Mouse (Mus musculus): ENCODE measurements around the gene Ctbp1. TPM values are rescaled to one million over a fixed set of nuclear protein-coding genes. Genes with fewer than 3 reads are reported as not detected.

The Ctbp1 gene
- 232 and 274 TPM in 2 replicates for polyA plus RNA-seq (2014; fragmentation: Nextera tagmentation; extraction: Ambion mirVana)

GRCm38 (mm10) chr5:33274953-33275454, at the start of gene Ctbp1:
Gene Ctbp1, minus strand, starts transcription at chr5:33274994.
- no peaks in the 10 kb centered on the region for H3K27me3 ChIP-seq (ENCODE audit: control insufficient read depth, insufficient read depth, low read length)
- peak; percentile 88 for ATAC-seq (replicated peaks; ENCODE audit: insufficient number of reproducible peaks, low FRiP score, low TSS enrichment)
- H3K4me2 ChIP-seq, result peak within 1 kb of the TSS; percentile 81
- 0% methylated on average over 47 of the region's 57 CpGs for WGBS (ENCODE audit: insufficient replicate concordance)
- no peaks in the 10 kb centered on the region for H3K9me3 ChIP-seq (replicated peaks; ENCODE audit: control insufficient read depth, low read length)
- no peaks in the 10 kb centered on the region for H3K36me3 ChIP-seq (ENCODE audit: control insufficient read depth, insufficient read depth, low read length)
- H3K27ac ChIP-seq (ENCODE audit: low read depth, low read length), result peak within 1 kb of the TSS; percentile 94
- H3K4me3 ChIP-seq (ENCODE audit: low read depth, low read length), result peak within 1 kb of the TSS; percentile 92
- peak within 1 kb of the TSS; percentile 95 for H3K9ac ChIP-seq (ENCODE audit: low read depth, low read length)
- peaks cover 32% of the 10 kb centered on the region for H3K4me1 ChIP-seq (ENCODE audit: control insufficient read depth, insufficient read depth, low read length)

DNA sequence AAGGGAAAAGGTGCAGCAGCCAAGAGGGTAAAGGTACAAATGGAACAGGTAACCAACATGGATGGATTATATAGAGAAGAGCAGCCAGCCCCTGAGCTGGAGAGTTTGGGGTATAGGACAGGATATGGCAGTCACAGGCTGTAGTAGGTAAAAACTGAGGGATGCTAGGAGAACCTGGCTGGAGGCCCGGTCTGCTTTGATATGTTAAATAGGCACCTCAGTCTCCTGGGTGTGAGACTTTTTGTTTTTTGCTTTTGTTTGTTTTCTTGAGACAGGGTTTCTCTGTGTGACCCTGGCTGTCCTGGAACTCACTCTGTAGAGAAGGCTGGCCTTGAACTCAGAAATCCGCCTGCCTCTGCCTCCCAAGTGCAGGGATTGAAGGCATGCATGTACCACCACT, 49.7 kb upstream of the Ctbp1 start:
- no peaks in the 10 kb centered on the region for H3K27me3 ChIP-seq (ENCODE audit: control insufficient read depth, insufficient read depth, low read length)
- H3K4me1 ChIP-seq (ENCODE audit: control insufficient read depth, insufficient read depth, low read length), result no peaks in the 10 kb centered on the region
- no peak overlapping the region for H3K4me3 ChIP-seq (ENCODE audit: low read depth, low read length)
- H3K36me3 ChIP-seq (ENCODE audit: control insufficient read depth, insufficient read depth, low read length), result no peaks in the 10 kb centered on the region
- ATAC-seq (replicated peaks; ENCODE audit: insufficient number of reproducible peaks, low FRiP score, low TSS enrichment), result no peak
- H3K9me3 ChIP-seq (replicated peaks; ENCODE audit: control insufficient read depth, low read length), result no peaks in the 10 kb centered on the region
- no peak overlapping the region for H3K27ac ChIP-seq (ENCODE audit: low read depth, low read length)
- no peak overlapping the region for H3K4me2 ChIP-seq
- no peak overlapping the region for H3K9ac ChIP-seq (ENCODE audit: low read depth, low read length)
- 38% methylated on average over 2 of the region's 2 CpGs for WGBS (ENCODE audit: insufficient replicate concordance)

DNA sequence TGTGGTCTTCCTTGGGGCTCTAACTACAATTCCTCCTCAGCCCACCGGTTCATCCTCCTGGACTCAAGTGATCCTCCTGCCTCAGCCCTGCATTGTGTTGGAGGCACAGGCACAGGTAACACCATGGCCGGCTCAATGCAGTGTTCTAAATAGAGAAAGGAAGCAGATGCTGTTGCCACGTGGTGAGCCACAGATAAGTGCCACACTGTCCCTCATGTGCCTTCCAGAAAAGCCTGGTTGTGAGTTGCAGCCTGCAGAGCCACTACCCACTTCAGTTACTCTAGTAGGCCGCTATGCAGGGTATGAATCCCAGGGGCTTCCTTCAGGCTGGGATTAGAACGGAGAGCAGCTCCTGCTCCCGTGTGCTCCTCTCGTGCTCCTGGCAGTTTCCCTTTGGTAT, 37.4 kb upstream of the Ctbp1 start:
- H3K36me3 ChIP-seq (ENCODE audit: control insufficient read depth, insufficient read depth, low read length), result no peaks in the 10 kb centered on the region
- ATAC-seq (replicated peaks; ENCODE audit: insufficient number of reproducible peaks, low FRiP score, low TSS enrichment), result no peak
- no peak overlapping the region for H3K9ac ChIP-seq (ENCODE audit: low read depth, low read length)
- 69% methylated on average over 7 of the region's 7 CpGs for WGBS (ENCODE audit: insufficient replicate concordance)
- no peak overlapping the region for H3K4me3 ChIP-seq (ENCODE audit: low read depth, low read length)
- H3K4me1 ChIP-seq (ENCODE audit: control insufficient read depth, insufficient read depth, low read length), result no peaks in the 10 kb centered on the region
- no peaks in the 10 kb centered on the region for H3K27me3 ChIP-seq (ENCODE audit: control insufficient read depth, insufficient read depth, low read length)
- no peak overlapping the region for H3K4me2 ChIP-seq
- no peaks in the 10 kb centered on the region for H3K9me3 ChIP-seq (replicated peaks; ENCODE audit: control insufficient read depth, low read length)
- H3K27ac ChIP-seq (ENCODE audit: low read depth, low read length), result no peak overlapping the region

DNA sequence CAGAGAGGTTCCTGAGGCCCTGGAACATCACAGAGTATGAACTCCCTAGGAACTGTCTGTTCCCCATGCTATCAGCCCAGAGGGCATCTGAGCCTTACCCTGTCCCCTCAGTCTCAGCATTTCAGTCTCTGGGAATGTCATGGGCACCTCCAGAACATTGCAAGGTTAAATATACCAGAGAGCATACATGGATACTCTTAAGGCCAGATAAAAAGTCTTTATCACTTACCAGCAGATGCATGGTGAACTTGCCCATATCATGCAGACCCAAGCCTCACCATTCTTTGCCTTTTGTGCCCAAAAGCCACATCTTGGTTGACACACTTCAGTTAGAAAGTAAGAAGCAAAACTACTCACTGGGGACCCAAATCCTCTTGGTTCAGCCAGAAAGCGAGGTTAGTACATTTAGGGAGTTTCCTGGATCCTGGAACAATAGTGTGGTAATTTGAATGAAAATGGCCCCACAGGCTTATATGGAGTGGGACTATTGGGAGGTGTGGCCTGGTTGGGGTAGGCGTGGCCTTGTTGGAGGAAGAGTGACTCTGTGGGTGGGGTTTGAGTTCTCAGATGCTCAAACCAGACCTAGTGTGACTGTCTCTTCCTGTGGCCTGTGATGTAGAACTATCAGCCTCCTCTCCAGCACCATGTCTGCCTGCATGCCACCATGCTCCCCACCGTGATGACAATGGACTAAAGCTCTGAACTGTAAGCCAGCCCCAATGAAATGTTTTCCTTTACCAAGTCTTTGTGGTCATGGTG, 36.1 kb upstream of the Ctbp1 start:
- no peaks in the 10 kb centered on the region for H3K4me1 ChIP-seq (ENCODE audit: control insufficient read depth, insufficient read depth, low read length)
- no peaks in the 10 kb centered on the region for H3K9me3 ChIP-seq (replicated peaks; ENCODE audit: control insufficient read depth, low read length)
- no peaks in the 10 kb centered on the region for H3K36me3 ChIP-seq (ENCODE audit: control insufficient read depth, insufficient read depth, low read length)
- no peak overlapping the region for H3K27ac ChIP-seq (ENCODE audit: low read depth, low read length)
- 56% methylated on average over 3 of the region's 3 CpGs for WGBS (ENCODE audit: insufficient replicate concordance)
- H3K9ac ChIP-seq (ENCODE audit: low read depth, low read length), result no peak overlapping the region
- H3K4me2 ChIP-seq, result no peak overlapping the region
- H3K4me3 ChIP-seq (ENCODE audit: low read depth, low read length), result no peak overlapping the region
- H3K27me3 ChIP-seq (ENCODE audit: control insufficient read depth, insufficient read depth, low read length), result no peaks in the 10 kb centered on the region
- no peak for ATAC-seq (replicated peaks; ENCODE audit: insufficient number of reproducible peaks, low FRiP score, low TSS enrichment)

GRCm38 (mm10) chr5:33301801-33302200, 27.0 kb upstream of the Ctbp1 start:
- no peak for ATAC-seq (replicated peaks; ENCODE audit: insufficient number of reproducible peaks, low FRiP score, low TSS enrichment)
- Histone ChIP-seq H3K9me3 (replicated peaks; ENCODE audit: control insufficient read depth, low read length) (no peaks in the 10 kb centered on the region), H3K4me1 (ENCODE audit: control insufficient read depth, insufficient read depth, low read length) (no peaks in the 10 kb centered on the region), H3K4me3 (ENCODE audit: low read depth, low read length) (no peak overlapping the region), H3K4me2 (no peak overlapping the region), H3K36me3 (ENCODE audit: control insufficient read depth, insufficient read depth, low read length) (no peaks in the 10 kb centered on the region), H3K9ac (ENCODE audit: low read depth, low read length) (no peak overlapping the region), H3K27ac (ENCODE audit: low read depth, low read length) (no peak overlapping the region), H3K27me3 (ENCODE audit: control insufficient read depth, insufficient read depth, low read length) (no peaks in the 10 kb centered on the region)
- 69% methylated on average over 2 of the region's 2 CpGs for WGBS (ENCODE audit: insufficient replicate concordance)

- Histone ChIP-seq H3K9ac (ENCODE audit: low read depth, low read length) (no peak overlapping the region), H3K9me3 (replicated peaks; ENCODE audit: control insufficient read depth, low read length) (no peaks in the 10 kb centered on the region), H3K4me3 (ENCODE audit: low read depth, low read length) (no peak overlapping the region), H3K27ac (ENCODE audit: low read depth, low read length) (no peak overlapping the region), H3K27me3 (ENCODE audit: control insufficient read depth, insufficient read depth, low read length) (no peaks in the 10 kb centered on the region), H3K4me1 (ENCODE audit: control insufficient read depth, insufficient read depth, low read length) (no peaks in the 10 kb centered on the region), H3K36me3 (ENCODE audit: control insufficient read depth, insufficient read depth, low read length) (no peaks in the 10 kb centered on the region), H3K4me2 (no peak overlapping the region)
- ATAC-seq (replicated peaks; ENCODE audit: insufficient number of reproducible peaks, low FRiP score, low TSS enrichment), result no peak
- 66% methylated on average over 6 of the region's 6 CpGs for WGBS (ENCODE audit: insufficient replicate concordance)
These were observed 22.4 kb upstream of the Ctbp1 start for GRCm38 (mm10) chr5:33297164-33297563.

GRCm38 (mm10) chr5:33293796-33294430, 19.1 kb upstream of the Ctbp1 start:
- Histone ChIP-seq H3K4me2 (no peak overlapping the region), H3K4me3 (ENCODE audit: low read depth, low read length) (no peak overlapping the region), H3K36me3 (ENCODE audit: control insufficient read depth, insufficient read depth, low read length) (no peaks in the 10 kb centered on the region), H3K9me3 (replicated peaks; ENCODE audit: control insufficient read depth, low read length) (no peaks in the 10 kb centered on the region), H3K9ac (ENCODE audit: low read depth, low read length) (no peak overlapping the region), H3K27me3 (ENCODE audit: control insufficient read depth, insufficient read depth, low read length) (no peaks in the 10 kb centered on the region), H3K27ac (ENCODE audit: low read depth, low read length) (no peak overlapping the region), H3K4me1 (ENCODE audit: control insufficient read depth, insufficient read depth, low read length) (no peaks in the 10 kb centered on the region)
- ATAC-seq (replicated peaks; ENCODE audit: insufficient number of reproducible peaks, low FRiP score, low TSS enrichment), result no peak
- 58% methylated on average over 16 of the region's 16 CpGs for WGBS (ENCODE audit: insufficient replicate concordance)

DNA sequence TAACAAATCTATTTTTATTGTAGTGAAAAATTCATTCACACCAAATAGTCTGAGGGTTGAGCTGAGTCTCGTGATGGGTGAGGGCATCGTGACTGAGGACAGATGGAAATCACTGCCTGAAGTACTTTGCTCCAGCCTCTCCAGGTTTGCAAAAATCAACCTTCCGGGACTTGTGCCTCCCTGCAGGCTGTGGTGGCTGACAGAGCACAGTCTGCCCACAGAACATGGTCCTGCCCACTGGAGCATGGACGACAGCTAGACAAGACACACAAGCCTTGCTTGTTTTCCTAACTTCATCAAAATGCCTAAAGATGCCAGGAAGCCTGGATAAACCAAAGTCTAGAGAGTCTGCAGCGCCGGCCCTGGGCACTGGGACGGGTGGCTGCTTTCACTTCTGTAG, 9.2 kb upstream of the Ctbp1 start:
- Histone ChIP-seq H3K36me3 (ENCODE audit: control insufficient read depth, insufficient read depth, low read length) (no peaks in the 10 kb centered on the region), H3K4me1 (ENCODE audit: control insufficient read depth, insufficient read depth, low read length) (no peaks in the 10 kb centered on the region), H3K27me3 (ENCODE audit: control insufficient read depth, insufficient read depth, low read length) (no peaks in the 10 kb centered on the region), H3K9me3 (replicated peaks; ENCODE audit: control insufficient read depth, low read length) (no peaks in the 10 kb centered on the region), H3K27ac (ENCODE audit: low read depth, low read length) (no peak overlapping the region), H3K4me3 (ENCODE audit: low read depth, low read length) (no peak overlapping the region), H3K4me2 (no peak overlapping the region), H3K9ac (ENCODE audit: low read depth, low read length) (no peak overlapping the region)
- ATAC-seq (replicated peaks; ENCODE audit: insufficient number of reproducible peaks, low FRiP score, low TSS enrichment), result no peak
- WGBS (ENCODE audit: insufficient replicate concordance), result 76% methylated on average over 7 of the region's 7 CpGs

All from heart, embryonic 11.5 days (tissue).